Mouse (Mus musculus) cerebellum, adult 9-10 months (tissue): ENCODE data around the gene Tomm22.

Experiments
- DNase-seq: peaks from one replicate; pipeline ENCODE4 v3.0.0; 2022

The Tomm22 gene

GRCm38 (mm10) chr15:79686046-79686869, 15.6 kb downstream of the Tomm22 start:
- no peak for DNase-seq

GRCm38 (mm10) chr15:79687175-79687574, 16.5 kb downstream of the Tomm22 start:
- peak; percentile 71 for DNase-seq

GRCm38 (mm10) chr15:79687646-79688267, 17.1 kb downstream of the Tomm22 start, which contains the start of gene Josd1:
Gene Josd1 (minus strand): TSS chr15:79687919.
- DNase-seq: peak; percentile 98

- DNase-seq: no peak
These were observed 17.8 kb downstream of the Tomm22 start for GRCm38 (mm10) chr15:79688268-79688956.

GRCm38 (mm10) chr15:79689662-79690425, 19.2 kb downstream of the Tomm22 start:
- no peak for DNase-seq

- peak; percentile 100 for DNase-seq
These were observed 19.9 kb downstream of the Tomm22 start, which contains the start of gene Gtpbp1 for GRCm38 (mm10) chr15:79690426-79691022. Gene Gtpbp1 (plus strand): TSS chr15:79690845.

GRCm38 (mm10) chr15:79691023-79691508, 20.4 kb downstream of the Tomm22 start:
- peak; percentile 73 for DNase-seq

GRCm38 (mm10) chr15:79692334-79692733, 21.7 kb downstream of the Tomm22 start:
- no peak for DNase-seq

- DNase-seq: no peak
These were observed 23.1 kb downstream of the Tomm22 start for GRCm38 (mm10) chr15:79693740-79694139.

GRCm38 (mm10) chr15:79694512-79694911, 23.9 kb downstream of the Tomm22 start:
- DNase-seq: no peak

- no peak for DNase-seq
These were observed 24.9 kb downstream of the Tomm22 start for GRCm38 (mm10) chr15:79695516-79695915.

GRCm38 (mm10) chr15:79696508-79696907, 25.8 kb downstream of the Tomm22 start:
- DNase-seq: no peak

- peak; percentile 70 for DNase-seq
These were observed 26.4 kb downstream of the Tomm22 start for GRCm38 (mm10) chr15:79697011-79697410.

GRCm38 (mm10) chr15:79697558-79698187, 27.0 kb downstream of the Tomm22 start:
- no peak for DNase-seq

- no peak for DNase-seq
These were observed 36.0 kb downstream of the Tomm22 start for GRCm38 (mm10) chr15:79706603-79707214.

- DNase-seq: no peak
These were observed 37.7 kb downstream of the Tomm22 start for GRCm38 (mm10) chr15:79708229-79708822.

- peak; percentile 81 for DNase-seq
These were observed 45.0 kb downstream of the Tomm22 start for GRCm38 (mm10) chr15:79715646-79716045.

- peak; percentile 72 for DNase-seq
These were observed 46.0 kb downstream of the Tomm22 start for GRCm38 (mm10) chr15:79716710-79717109.

- DNase-seq: no peak
These were observed 49.6 kb downstream of the Tomm22 start for GRCm38 (mm10) chr15:79720267-79720666.

GRCm38 (mm10) chr15:79720796-79721195, 50.1 kb downstream of the Tomm22 start:
- no peak for DNase-seq
